Mouse (Mus musculus): ENCODE data around the gene Chac2. TPM values are rescaled to one million over a fixed set of nuclear protein-coding genes. Genes with fewer than 3 reads are reported as not detected.

Chac2 gene
- polyA plus RNA-seq, 2 experiments: 5.1 to 12.0 TPM

DNA sequence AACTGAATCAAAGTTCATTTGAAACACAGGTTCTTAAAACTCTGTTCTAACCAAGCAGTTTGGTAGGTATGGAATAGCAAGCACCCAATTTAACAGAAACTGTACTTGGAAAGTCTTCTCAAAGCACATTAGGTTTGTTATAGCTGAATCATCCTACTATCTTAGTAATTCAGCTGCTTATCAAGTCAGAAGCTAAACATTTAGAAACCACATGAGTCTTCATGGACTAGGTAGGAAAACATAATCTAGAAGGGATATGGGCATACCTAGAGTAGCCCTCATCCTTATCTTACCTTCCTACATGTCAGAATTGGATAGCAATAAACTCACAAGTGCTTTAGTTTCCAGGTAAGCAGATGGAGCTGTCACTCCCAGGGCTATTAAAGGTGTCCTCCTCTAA, 58.1 kb downstream of the Chac2 start:
- Histone ChIP-seq H3K4me3 (replicated peaks; ENCODE audit: low read length) (no peak overlapping the region), H3K27me3 (ENCODE audit: control insufficient read depth, insufficient read depth, low read length) (no peaks in the 10 kb centered on the region), H3K36me3 (ENCODE audit: control insufficient read depth, insufficient read depth, low read length) (peaks cover 30% of the 10 kb centered on the region), H3K27ac (replicated peaks; ENCODE audit: low read depth, low read length) (no peak overlapping the region), H3K4me2 (replicated peaks; ENCODE audit: low read depth, low read length, severe bottlenecking) (no peak overlapping the region), H3K9me3 (ENCODE audit: control insufficient read depth, low read length) (no peaks in the 10 kb centered on the region), H3K9ac (ENCODE audit: low read depth, low read length, severe bottlenecking) (no peak overlapping the region), H3K4me1 (ENCODE audit: control insufficient read depth, insufficient read depth, low read length) (no peaks in the 10 kb centered on the region)
- no peak for TF ChIP-seq POLR2A (IDR thresholded peaks at IDR 0.05; ENCODE audit: borderline replicate concordance, extremely low read depth, insufficient read depth, insufficient read length)
- no peak for ATAC-seq (ENCODE audit: low FRiP score, low read depth)
- no peak for DNase-seq (ENCODE audit: low spot score)

Other genes with a start within 250 kb of the Chac2 start
- gene Psme4, start 214.6 kb downstream of the Chac2 start, polyA plus RNA-seq (2012; rRNA removed): 43.7 and 46.1 TPM in 2 replicates
- gene Psme4, start 214.6 kb downstream of the Chac2 start, polyA plus RNA-seq (2014; fragmentation: Nextera tagmentation; extraction: Ambion mirVana): 28.6 and 31.3 TPM in 2 replicates
- gene Gpr75, start 101.0 kb downstream of the Chac2 start, polyA plus RNA-seq (2012; rRNA removed): 0.44 and 0.63 TPM in 2 replicates
- gene Gpr75, start 101.0 kb downstream of the Chac2 start, polyA plus RNA-seq (2014; fragmentation: Nextera tagmentation; extraction: Ambion mirVana): 0.11 and 0.14 TPM in 2 replicates
- gene Asb3, start 100.9 kb downstream of the Chac2 start, polyA plus RNA-seq (2012; rRNA removed): 13.8 and 15.3 TPM in 2 replicates
- 31.5 and 38.1 TPM in 2 replicates for gene Asb3, start 100.9 kb downstream of the Chac2 start, polyA plus RNA-seq (2014; fragmentation: Nextera tagmentation; extraction: Ambion mirVana)
- 26.9 and 38.4 TPM in 2 replicates for gene Erlec1, start 32.0 kb downstream of the Chac2 start, polyA plus RNA-seq (2012; rRNA removed)
- 15.2 and 15.6 TPM in 2 replicates for gene Erlec1, start 32.0 kb downstream of the Chac2 start, polyA plus RNA-seq (2014; fragmentation: Nextera tagmentation; extraction: Ambion mirVana)
- gene Gm17332, start 196.1 kb upstream of the Chac2 start, polyA plus RNA-seq (2012; rRNA removed): not detected in 2 replicates
- gene Gm17332, start 196.1 kb upstream of the Chac2 start, polyA plus RNA-seq (2014; fragmentation: Nextera tagmentation; extraction: Ambion mirVana): not detected in 2 replicates

All from limb, embryonic 14.5 days (tissue).